Mouse (Mus musculus) MEL (cell line): Measurements from ENCODE around the gene Elp6.

ENCODE experiments used
- CTCF ChIP-seq, 3 experiments: IDR thresholded peaks in 2 of 3; conservative IDR thresholded peaks in 1 of 3; 2 replicates each; pipeline ENCODE4 v1.5.1; 2011 to 2012; ENCODE audit warnings: low read length in 3 of 3, low read depth in 2 of 3, mild to moderate bottlenecking in 2 of 3, improper control_type of control experiment in 1 of 3, inconsistent platforms in 1 of 3, mixed read lengths in 1 of 3, moderate library complexity in 1 of 3; ENCODE audit not compliant: control insufficient read depth in 1 of 3, insufficient read depth in 1 of 3, poor library complexity in 1 of 3, severe bottlenecking in 1 of 3
- EP300 ChIP-seq, 2 experiments: IDR thresholded peaks; 2 replicates each; pipeline ENCODE4 v1.6.1; 2011; ENCODE audit warnings: improper control_type of control experiment in 2 of 2, low read length in 2 of 2, low read depth in 1 of 2, mild to moderate bottlenecking in 1 of 2
- ETS1 ChIP-seq: IDR thresholded peaks from 2 replicates; pipeline ENCODE4 v1.6.1; 2012; ENCODE audit warnings: low read depth, mild to moderate bottlenecking, inconsistent platforms, low read length, improper control_type of control experiment, moderate library complexity
- GATA1 ChIP-seq: IDR thresholded peaks from 2 replicates; pipeline ENCODE4 v1.6.1; 2011; ENCODE audit warnings: low read depth, low read length, improper control_type of control experiment
- KAT2A ChIP-seq: conservative IDR thresholded peaks from 2 replicates; pipeline ENCODE4 v1.6.1; 2012; ENCODE audit warnings: low read depth, low read length, improper control_type of control experiment, inconsistent platforms
- MAX ChIP-seq: IDR thresholded peaks from 2 replicates; pipeline ENCODE4 v1.6.1; 2011; ENCODE audit warnings: low read length, improper control_type of control experiment
- MEF2A ChIP-seq: IDR thresholded peaks from 2 replicates; pipeline ENCODE4 v1.6.1; 2014; ENCODE audit warnings: low read depth, mild to moderate bottlenecking, inconsistent platforms, low read length, improper control_type of control experiment; ENCODE audit not compliant: poor library complexity, insufficient replicate concordance, severe bottlenecking; ENCODE audit errors: extremely low read depth
- NRF1 ChIP-seq: IDR thresholded peaks from 2 replicates; pipeline ENCODE4 v1.6.1; 2014; ENCODE audit warnings: low read depth, mild to moderate bottlenecking, inconsistent platforms, low read length, improper control_type of control experiment, moderate library complexity; ENCODE audit not compliant: poor library complexity, insufficient read depth, severe bottlenecking
- POLR2A ChIP-seq, 2 experiments: IDR thresholded peaks; 2 replicates each; pipeline ENCODE4 v1.6.1; 2011 to 2012; ENCODE audit warnings: low read length in 2 of 2, mild to moderate bottlenecking in 2 of 2, control low read depth in 1 of 2, improper control_type of control experiment in 1 of 2, low read depth in 1 of 2, moderate library complexity in 1 of 2; ENCODE audit not compliant: control insufficient read depth in 1 of 2, insufficient read depth in 1 of 2, poor library complexity in 1 of 2
- POLR2AphosphoS2 ChIP-seq: IDR thresholded peaks from 2 replicates; pipeline ENCODE4 v1.6.1; 2011; ENCODE audit warnings: low read length, improper control_type of control experiment
- TAL1 ChIP-seq: IDR thresholded peaks from 2 replicates; pipeline ENCODE4 v1.6.1; 2012; ENCODE audit warnings: mild to moderate bottlenecking, inconsistent platforms, low read length, moderate library complexity, mixed read lengths
- USF2 ChIP-seq, 2 experiments: IDR thresholded peaks; 2 replicates each; pipeline ENCODE4 v1.6.1; 2011 to 2012; ENCODE audit warnings: improper control_type of control experiment in 2 of 2, low read length in 2 of 2, borderline replicate concordance in 1 of 2, inconsistent platforms in 1 of 2, low read depth in 1 of 2, mild to moderate bottlenecking in 1 of 2; ENCODE audit not compliant: insufficient read depth in 1 of 2

- no peak for TF ChIP-seq CTCF (IDR thresholded peaks at IDR 0.05 in 2 of 3, conservative IDR thresholded peaks at IDR 0.05 in 1 of 3; ENCODE audit: control insufficient read depth in 1 of 3, insufficient read depth in 1 of 3, low read depth in 2 of 3, low read length in 3 of 3, poor library complexity in 1 of 3, severe bottlenecking in 1 of 3)
- TF ChIP-seq POLR2AphosphoS2: no peak
- no peak for TF ChIP-seq USF2 (IDR thresholded peaks at IDR 0.05; ENCODE audit: borderline replicate concordance in 1 of 2, insufficient read depth in 1 of 2, low read depth in 1 of 2, low read length in 2 of 2)
- no peak for TF ChIP-seq MAX
- no peak for TF ChIP-seq NRF1
- TF ChIP-seq ETS1: no peak
- TF ChIP-seq MEF2A: no peak
- no peak for TF ChIP-seq POLR2A (IDR thresholded peaks at IDR 0.05; ENCODE audit: control insufficient read depth in 1 of 2, insufficient read depth in 1 of 2, low read depth in 1 of 2, low read length in 2 of 2, poor library complexity in 1 of 2)
- peak; percentile 37; the same call in 1 of the 2 replicates for TF ChIP-seq GATA1
- no peak for TF ChIP-seq TAL1
- no peak for TF ChIP-seq KAT2A
- TF ChIP-seq EP300 (IDR thresholded peaks at IDR 0.05; ENCODE audit: low read depth in 1 of 2, low read length in 2 of 2): no peak
Observed at GRCm38 (mm10) chr9:110273507-110273906, 31.5 kb upstream of the Elp6 start.
